Mouse (Mus musculus): ENCODE measurements around the gene Sstr4.

Sstr4 gene

GRCm38 (mm10) chr2:148436285-148436684 is 41.1 kb downstream of the Sstr4 start:
- DNase-seq: no peak

- DNase-seq: no peak
These were observed 44.6 kb downstream of the Sstr4 start for GRCm38 (mm10) chr2:148439691-148440276.

- DNase-seq: no peak
These were observed 46.3 kb downstream of the Sstr4 start for GRCm38 (mm10) chr2:148441421-148441820.

- DNase-seq: no peak
These were observed 47.0 kb downstream of the Sstr4 start for GRCm38 (mm10) chr2:148442172-148442571.

GRCm38 (mm10) chr2:148442710-148443109 is 47.6 kb downstream of the Sstr4 start:
- DNase-seq: no peak

GRCm38 (mm10) chr2:148443249-148443958 is 48.3 kb downstream of the Sstr4 start, which contains the start of gene Cd93:
Gene Cd93, minus strand, starts transcription at chr2:148443563.
- no peak for DNase-seq

GRCm38 (mm10) chr2:148444472-148444871 is 49.3 kb downstream of the Sstr4 start:
- no peak for DNase-seq

- DNase-seq: no peak
These were observed 50.5 kb downstream of the Sstr4 start for GRCm38 (mm10) chr2:148445616-148446015.

All from cerebellum, adult 9-11 months (tissue).